Mouse (Mus musculus): Measurements from ENCODE around the gene Sae1. TPM values are rescaled to one million over a fixed set of nuclear protein-coding genes. Genes with fewer than 3 reads are reported as not detected.

Sae1 gene
- polyA plus RNA-seq, 1 experiment from 2014 or later, result 222 TPM

- peak overlapping the region; percentile 68; the same call in 1 of the 2 replicates for H3K9ac ChIP-seq (ENCODE audit: low read depth, low read length)
- no peaks in the 10 kb centered on the region for H3K36me3 ChIP-seq (ENCODE audit: control insufficient read depth, insufficient read depth, low read length)
- peaks cover 35% of the 10 kb centered on the region for H3K4me1 ChIP-seq (ENCODE audit: control insufficient read depth, insufficient read depth, low read length)
- H3K4me3 ChIP-seq (ENCODE audit: low read depth, low read length), result peak overlapping the region; percentile 8; the same call in 1 of the 2 replicates
- H3K27ac ChIP-seq (ENCODE audit: low read depth, low read length), result peak overlapping the region; percentile 95
- no peaks in the 10 kb centered on the region for H3K9me3 ChIP-seq (replicated peaks; ENCODE audit: control insufficient read depth, low read length)
- ATAC-seq (replicated peaks; ENCODE audit: insufficient number of reproducible peaks, low FRiP score, low TSS enrichment), result no peak
- no peaks in the 10 kb centered on the region for H3K27me3 ChIP-seq (ENCODE audit: control insufficient read depth, insufficient read depth, low read length)
- WGBS (ENCODE audit: insufficient replicate concordance), result 50% methylated on average over 2 of the region's 2 CpGs
- peak overlapping the region; percentile 57 for H3K4me2 ChIP-seq
Measured at GRCm38 (mm10) chr7:16405073-16405455, 17.5 kb upstream of the Sae1 start.

GRCm38 (mm10) chr7:16404315-16405072, 16.9 kb upstream of the Sae1 start:
- Histone ChIP-seq H3K4me2 (peak overlapping the region; percentile 57), H3K27ac (ENCODE audit: low read depth, low read length) (peak overlapping the region; percentile 95), H3K9me3 (replicated peaks; ENCODE audit: control insufficient read depth, low read length) (no peaks in the 10 kb centered on the region), H3K4me3 (ENCODE audit: low read depth, low read length) (no peak overlapping the region), H3K4me1 (ENCODE audit: control insufficient read depth, insufficient read depth, low read length) (peaks cover 35% of the 10 kb centered on the region), H3K9ac (ENCODE audit: low read depth, low read length) (peak overlapping the region; percentile 68; the same call in 1 of the 2 replicates), H3K27me3 (ENCODE audit: control insufficient read depth, insufficient read depth, low read length) (no peaks in the 10 kb centered on the region), H3K36me3 (ENCODE audit: control insufficient read depth, insufficient read depth, low read length) (no peaks in the 10 kb centered on the region)
- ATAC-seq (replicated peaks; ENCODE audit: insufficient number of reproducible peaks, low FRiP score, low TSS enrichment), result no peak
- WGBS (ENCODE audit: insufficient replicate concordance), result 74% methylated on average over 3 of the region's 3 CpGs

- no peaks in the 10 kb centered on the region for H3K36me3 ChIP-seq (ENCODE audit: control insufficient read depth, insufficient read depth, low read length)
- 41% methylated on average over 21 of the region's 21 CpGs for WGBS (ENCODE audit: insufficient replicate concordance)
- peak overlapping the region; percentile 100 for H3K27ac ChIP-seq (ENCODE audit: low read depth, low read length)
- H3K4me1 ChIP-seq (ENCODE audit: control insufficient read depth, insufficient read depth, low read length), result peaks cover 40% of the 10 kb centered on the region
- ATAC-seq (replicated peaks; ENCODE audit: insufficient number of reproducible peaks, low FRiP score, low TSS enrichment), result no peak
- H3K27me3 ChIP-seq (ENCODE audit: control insufficient read depth, insufficient read depth, low read length), result no peaks in the 10 kb centered on the region
- H3K9ac ChIP-seq (ENCODE audit: low read depth, low read length), result peak overlapping the region; percentile 100
- H3K4me2 ChIP-seq, result peak overlapping the region; percentile 77
- H3K9me3 ChIP-seq (replicated peaks; ENCODE audit: control insufficient read depth, low read length), result no peaks in the 10 kb centered on the region
- peak overlapping the region; percentile 93 for H3K4me3 ChIP-seq (ENCODE audit: low read depth, low read length)
Measured at GRCm38 (mm10) chr7:16402968-16403948, 15.7 kb upstream of the Sae1 start.

- Histone ChIP-seq H3K4me3 (ENCODE audit: low read depth, low read length) (peak overlapping the region; percentile 93), H3K36me3 (ENCODE audit: control insufficient read depth, insufficient read depth, low read length) (no peaks in the 10 kb centered on the region), H3K9ac (ENCODE audit: low read depth, low read length) (peak overlapping the region; percentile 100), H3K27ac (ENCODE audit: low read depth, low read length) (peak overlapping the region; percentile 100), H3K4me2 (peak overlapping the region; percentile 77), H3K9me3 (replicated peaks; ENCODE audit: control insufficient read depth, low read length) (no peaks in the 10 kb centered on the region), H3K4me1 (ENCODE audit: control insufficient read depth, insufficient read depth, low read length) (peaks cover 40% of the 10 kb centered on the region), H3K27me3 (ENCODE audit: control insufficient read depth, insufficient read depth, low read length) (no peaks in the 10 kb centered on the region)
- 3% methylated on average over 9 of the region's 9 CpGs for whole genome bisulfite sequencing (ENCODE audit: insufficient replicate concordance)
- ATAC-seq (replicated peaks; ENCODE audit: insufficient number of reproducible peaks, low FRiP score, low TSS enrichment), result no peak
Measured at GRCm38 (mm10) chr7:16402449-16402848, 14.8 kb upstream of the Sae1 start.

GRCm38 (mm10) chr7:16401991-16402431, 14.4 kb upstream of the Sae1 start:
- no peaks in the 10 kb centered on the region for H3K36me3 ChIP-seq (ENCODE audit: control insufficient read depth, insufficient read depth, low read length)
- peak overlapping the region; percentile 100 for H3K27ac ChIP-seq (ENCODE audit: low read depth, low read length)
- peak overlapping the region; percentile 77 for H3K4me2 ChIP-seq
- peak overlapping the region; percentile 100 for H3K9ac ChIP-seq (ENCODE audit: low read depth, low read length)
- H3K27me3 ChIP-seq (ENCODE audit: control insufficient read depth, insufficient read depth, low read length), result no peaks in the 10 kb centered on the region
- WGBS (ENCODE audit: insufficient replicate concordance), result under 1% methylated on average over 17 of the region's 17 CpGs
- no peak for ATAC-seq (replicated peaks; ENCODE audit: insufficient number of reproducible peaks, low FRiP score, low TSS enrichment)
- H3K4me3 ChIP-seq (ENCODE audit: low read depth, low read length), result peak overlapping the region; percentile 93
- H3K4me1 ChIP-seq (ENCODE audit: control insufficient read depth, insufficient read depth, low read length), result peaks cover 40% of the 10 kb centered on the region
- H3K9me3 ChIP-seq (replicated peaks; ENCODE audit: control insufficient read depth, low read length), result no peaks in the 10 kb centered on the region

- H3K27me3 ChIP-seq (ENCODE audit: control insufficient read depth, insufficient read depth, low read length), result no peaks in the 10 kb centered on the region
- H3K9me3 ChIP-seq (replicated peaks; ENCODE audit: control insufficient read depth, low read length), result no peaks in the 10 kb centered on the region
- peak within 1 kb of the TSS; percentile 100 for H3K9ac ChIP-seq (ENCODE audit: low read depth, low read length)
- no peaks in the 10 kb centered on the region for H3K36me3 ChIP-seq (ENCODE audit: control insufficient read depth, insufficient read depth, low read length)
- under 1% methylated on average over 76 of the region's 85 CpGs for WGBS (ENCODE audit: insufficient replicate concordance)
- H3K4me3 ChIP-seq (ENCODE audit: low read depth, low read length), result peak within 1 kb of the TSS; percentile 93
- peak within 1 kb of the TSS; percentile 100 for H3K27ac ChIP-seq (ENCODE audit: low read depth, low read length)
- peaks cover 35% of the 10 kb centered on the region for H3K4me1 ChIP-seq (ENCODE audit: control insufficient read depth, insufficient read depth, low read length)
- peak; percentile 60 for ATAC-seq (replicated peaks; ENCODE audit: insufficient number of reproducible peaks, low FRiP score, low TSS enrichment)
- H3K4me2 ChIP-seq, result peak within 1 kb of the TSS; percentile 77
Measured at GRCm38 (mm10) chr7:16400689-16401611, 13.3 kb upstream of the Sae1 start, which contains the start of gene Zc3h4. Gene Zc3h4, plus strand, starts transcription at chr7:16400910.

GRCm38 (mm10) chr7:16399820-16400688, 12.4 kb upstream of the Sae1 start:
- H3K27ac ChIP-seq (ENCODE audit: low read depth, low read length), result peak overlapping the region; percentile 100
- H3K4me2 ChIP-seq, result peak overlapping the region; percentile 77
- H3K27me3 ChIP-seq (ENCODE audit: control insufficient read depth, insufficient read depth, low read length), result no peaks in the 10 kb centered on the region
- H3K9me3 ChIP-seq (replicated peaks; ENCODE audit: control insufficient read depth, low read length), result no peaks in the 10 kb centered on the region
- no peaks in the 10 kb centered on the region for H3K36me3 ChIP-seq (ENCODE audit: control insufficient read depth, insufficient read depth, low read length)
- under 1% methylated on average over 77 of the region's 77 CpGs for WGBS (ENCODE audit: insufficient replicate concordance)
- ATAC-seq (replicated peaks; ENCODE audit: insufficient number of reproducible peaks, low FRiP score, low TSS enrichment), result peak; percentile 90
- peak overlapping the region; percentile 93 for H3K4me3 ChIP-seq (ENCODE audit: low read depth, low read length)
- peak overlapping the region; percentile 100 for H3K9ac ChIP-seq (ENCODE audit: low read depth, low read length)
- H3K4me1 ChIP-seq (ENCODE audit: control insufficient read depth, insufficient read depth, low read length), result peaks cover 26% of the 10 kb centered on the region
